In genomic region chr2:165233491-165234290, GRCm38 (mm10) we compare ENCODE assay signal across 9 mouse cellular contexts. TPM values are rescaled to one million over a fixed set of nuclear protein-coding genes. Genes with fewer than 3 reads are reported as not detected.
DNase-seq lines count a peak whose midpoint lies in the region; ATAC-seq and TF ChIP-seq lines count a peak whose summit lies in the region.
"Had no signal": no experiment of that assay in that cellular context is flagged by ENCODE, and none has a peak within 500 bp of the region (broad histone marks: within the 10 kb centered on the region; RNA-seq: fewer than 3 reads in every experiment).

No protein-coding gene starts in this region.

- H3K4me3 ChIP-seq in left cerebral cortex, adult 2 months = peak overlapping the region; percentile 68
- H3K4me3 ChIP-seq in kidney, adult 2 months (ENCODE audit: insufficient read depth, low read depth, low read length) = peak overlapping the region; percentile 41; the same call in 1 of the 2 replicates
- peak overlapping the region; percentile 41 for H3K4me3 ChIP-seq in liver, embryonic 15.5 days (replicated peaks)

- intact Hi-C loops in left cerebral cortex, adult 2 months (cut with DNase I) = loop anchor here (1.0 to 5.0 kb wide), 3 partner anchors 43 to 157 kb away; no protein-coding TSS in a partner anchor

- no peaks in the 10 kb centered on the region for H3K36me3 ChIP-seq in kidney, adult 2 months (ENCODE audit: control insufficient read depth, insufficient read depth, low read length)
- H3K36me3 ChIP-seq in liver, embryonic 15.5 days (replicated peaks) = no peaks in the 10 kb centered on the region

- no peak for ATAC-seq in liver, embryonic 15.5 days (ENCODE audit: insufficient read depth)

- no peak overlapping the region for H3K9ac ChIP-seq in liver, embryonic 15.5 days

- TF ChIP-seq POLR2A in kidney, adult 2 months (IDR thresholded peaks at IDR 0.05; ENCODE audit: low read depth, low read length) = no peak

- peak; percentile 80 for TF ChIP-seq CTCF in left cerebral cortex, adult 2 months (IDR thresholded peaks at IDR 0.05)
- TF ChIP-seq CTCF in kidney, adult 2 months (conservative IDR thresholded peaks at IDR 0.05; ENCODE audit: insufficient read depth, insufficient read length, low read depth, low read length) = peak; percentile 44

- H3K27me3 ChIP-seq in kidney, adult 2 months (replicated peaks; ENCODE audit: control insufficient read depth, insufficient read depth, low read length) = no peaks in the 10 kb centered on the region; the same call in none of the 2 replicates
- H3K27me3 ChIP-seq in liver, embryonic 15.5 days = peaks cover 96% of the 10 kb centered on the region

- WGBS in kidney, adult 2 months = 2% methylated on average over 82 of the region's 82 CpGs
- WGBS in liver, embryonic 15.5 days (ENCODE audit: insufficient replicate concordance) = 2% methylated on average over 75 of the region's 82 CpGs

- peak overlapping the region; percentile 60 for H3K4me2 ChIP-seq in liver, embryonic 15.5 days

- no peaks in the 10 kb centered on the region for H3K9me3 ChIP-seq in liver, embryonic 15.5 days (replicated peaks)

- DNase-seq in left cerebral cortex, adult 2 months (ENCODE audit: extremely low spot score in 1 of 2, low spot score in 2 of 2) = peak; percentile 57 to 78
- no peak for DNase-seq in left cerebral cortex, adult 9 months (ENCODE audit: low spot score in 2 of 2)
- DNase-seq in embryo, embryonic 10 days (ENCODE audit: low spot score) = peak; percentile 46
- peak; percentile 42 to 71 for DNase-seq in heart, adult 18-20 months
- peak; percentile 35 for DNase-seq in kidney, adult 2 months
- DNase-seq in neural tube, embryonic 10.5 days (ENCODE audit: extremely low spot score, low spot score) = peak; percentile 66
- peak; percentile 31 for DNase-seq in testis, postnatal 14 days (ENCODE audit: low spot score)

- peak overlapping the region; percentile 87 for H3K27ac ChIP-seq in left cerebral cortex, adult 2 months
- H3K27ac ChIP-seq in kidney, adult 2 months (ENCODE audit: insufficient read depth, low read depth, low read length) = no peak overlapping the region
- no peak overlapping the region for H3K27ac ChIP-seq in liver, embryonic 15.5 days (replicated peaks)

- H3K4me1 ChIP-seq in kidney, adult 2 months (ENCODE audit: control insufficient read depth, insufficient read depth, low read length) = no peaks in the 10 kb centered on the region
- no peaks in the 10 kb centered on the region; the same call in 1 of the 2 replicates for H3K4me1 ChIP-seq in liver, embryonic 15.5 days (replicated peaks)

RNA-seq across cellular contexts. Expression of gene Cdh22, which starts 1.0 kb away (rescaled TPM):
- 10 to 100 TPM; 58.7 to 60.6 TPM for total RNA-seq in left cerebral cortex, adult 2 months (2021)
- 1 to 10 TPM in 1 of 2 experiments, under 1 TPM in 1; 0.52 to 1.0 TPM for total RNA-seq in heart, adult 18-20 months (2021)
- polyA plus RNA-seq in kidney, adult 2 months (2012; rRNA removed) = 0.05 and 0.19 TPM in 2 replicates
- polyA plus RNA-seq in liver, embryonic 15.5 days (2015; fragmentation: Nextera tagmentation; extraction: Ambion mirVana) = not detected in 2 replicates
- total RNA-seq: MEL had no signal

RNA-seq across cellular contexts. Expression of gene Slc35c2, which starts 54.0 kb away (rescaled TPM):
- total RNA-seq in left cerebral cortex, adult 2 months (2021) = 10 to 100 TPM; 59.1 to 63.4 TPM
- 10 to 100 TPM; 16.3 to 18.0 TPM for total RNA-seq in heart, adult 18-20 months (2021)
- polyA plus RNA-seq in kidney, adult 2 months (2012; rRNA removed) = 64.1 and 69.8 TPM in 2 replicates
- polyA plus RNA-seq in liver, embryonic 15.5 days (2015; fragmentation: Nextera tagmentation; extraction: Ambion mirVana) = 39.1 and 47.7 TPM in 2 replicates

Comparison
In these comparisons a context has a peak if more than half of its experiments do, and no peak if none do; other contexts are left out.
1. DNase-seq: peak in left cerebral cortex, adult 2 months (2 of 2), embryo, embryonic 10 days (single experiment), heart, adult 18-20 months (2 of 2), kidney, adult 2 months (single experiment), neural tube, embryonic 10.5 days (single experiment) and testis, postnatal 14 days (single experiment); none in left cerebral cortex, adult 9 months (0 of 2).
2. RNA of gene Cdh22, which starts 1.0 kb away (total RNA-seq): 58.7 to 60.6 TPM in left cerebral cortex, adult 2 months; 0.52 to 1.0 TPM in heart, adult 18-20 months; every median in the first group is over 10 times any median in the second.
3. Peak in every context shown above with its lines, with median percentiles within 50 percentile points of each other: H3K4me3 ChIP-seq.